Mouse (Mus musculus): ENCODE results near the gene Fars2. TPM values are rescaled to one million over a fixed set of nuclear protein-coding genes. Genes with fewer than 3 reads are reported as not detected.

Fars2 gene
- polyA plus RNA-seq, 1 experiment from 2014 or later: 31.7 TPM

DNA sequence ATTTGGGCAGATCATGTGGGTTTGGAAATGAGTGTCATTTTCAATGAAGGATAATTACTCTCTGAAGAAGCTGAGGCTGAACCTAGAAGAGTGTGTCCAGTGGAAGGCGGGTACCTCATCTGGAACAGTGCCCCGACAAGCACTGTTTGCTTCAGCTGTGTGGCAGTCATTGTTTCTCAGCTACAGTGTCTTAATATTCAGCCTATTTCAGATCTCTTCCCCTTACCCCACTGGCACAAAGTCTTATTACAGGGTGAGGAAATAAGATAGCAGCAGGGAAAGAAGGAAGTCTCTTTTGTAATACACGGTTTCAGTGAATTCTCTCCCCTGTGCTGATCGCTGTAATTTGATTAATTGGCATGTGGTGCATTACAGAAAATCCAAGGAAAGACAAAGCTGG lies 101.1 kb downstream of the Fars2 start:
- ATAC-seq (replicated peaks; ENCODE audit: low FRiP score): no peak
- no peaks in the 10 kb centered on the region for H3K36me3 ChIP-seq (ENCODE audit: control insufficient read depth, insufficient read depth, low read length)
- 54% methylated on average over 4 of the region's 4 CpGs for WGBS

DNA sequence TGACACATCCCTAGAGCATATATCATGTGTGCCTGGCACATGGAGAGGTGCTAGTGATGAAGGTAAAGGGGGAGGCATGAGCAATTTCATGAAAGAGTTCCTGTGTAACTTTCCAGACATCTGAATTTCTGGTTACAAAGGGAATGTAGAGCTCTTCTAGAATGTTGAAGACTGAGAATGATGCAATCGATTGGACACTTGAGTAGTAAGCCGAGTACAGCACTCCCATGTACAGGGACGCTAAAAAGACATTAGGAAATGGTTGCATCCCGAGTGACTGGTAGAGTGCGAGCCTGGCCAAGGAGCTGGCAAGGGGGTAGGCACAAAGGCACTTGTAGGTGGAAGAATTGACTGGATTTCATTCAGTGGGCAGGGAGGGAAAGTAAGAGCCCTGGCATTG lies 102.3 kb downstream of the Fars2 start:
- Histone ChIP-seq H3K9ac (ENCODE audit: low read length) (no peak overlapping the region), H3K4me1 (replicated peaks; ENCODE audit: control insufficient read depth, insufficient read depth, low read length) (no peaks in the 10 kb centered on the region), H3K27me3 (ENCODE audit: control insufficient read depth, insufficient read depth, low read length) (no peaks in the 10 kb centered on the region), H3K4me2 (ENCODE audit: low read depth, low read length, severe bottlenecking) (no peak overlapping the region), H3K9me3 (ENCODE audit: control insufficient read depth, low read length) (no peaks in the 10 kb centered on the region), H3K36me3 (ENCODE audit: control insufficient read depth, insufficient read depth, low read length) (no peaks in the 10 kb centered on the region), H3K27ac (ENCODE audit: low read depth, low read length) (no peak overlapping the region), H3K4me3 (ENCODE audit: low read depth, low read length) (no peak overlapping the region)
- WGBS: 88% methylated on average over 5 of the region's 5 CpGs
- no peak for ATAC-seq (replicated peaks; ENCODE audit: low FRiP score)
- no peak for DNase-seq (ENCODE audit: low spot score)

More for the DNA sequence above, 101.1 kb downstream of the Fars2 start:
- no peak overlapping the region for H3K9ac ChIP-seq (ENCODE audit: low read length)
- no peaks in the 10 kb centered on the region for H3K4me1 ChIP-seq (replicated peaks; ENCODE audit: control insufficient read depth, insufficient read depth, low read length)
- H3K4me2 ChIP-seq (ENCODE audit: low read depth, low read length, severe bottlenecking): no peak overlapping the region
- no peaks in the 10 kb centered on the region for H3K27me3 ChIP-seq (ENCODE audit: control insufficient read depth, insufficient read depth, low read length)
- H3K4me3 ChIP-seq (ENCODE audit: low read depth, low read length): no peak overlapping the region
- no peaks in the 10 kb centered on the region for H3K9me3 ChIP-seq (ENCODE audit: control insufficient read depth, low read length)
- no peak overlapping the region for H3K27ac ChIP-seq (ENCODE audit: low read depth, low read length)
- DNase-seq (ENCODE audit: low spot score): no peak

- no peak for ATAC-seq (replicated peaks; ENCODE audit: low FRiP score)
- no peak overlapping the region for H3K4me3 ChIP-seq (ENCODE audit: low read depth, low read length)
- H3K4me1 ChIP-seq (replicated peaks; ENCODE audit: control insufficient read depth, insufficient read depth, low read length): no peaks in the 10 kb centered on the region
- H3K27me3 ChIP-seq (ENCODE audit: control insufficient read depth, insufficient read depth, low read length): no peaks in the 10 kb centered on the region
- no peaks in the 10 kb centered on the region for H3K36me3 ChIP-seq (ENCODE audit: control insufficient read depth, insufficient read depth, low read length)
- 94% methylated on average over 1 of the region's 1 CpGs for WGBS
- no peak overlapping the region for H3K27ac ChIP-seq (ENCODE audit: low read depth, low read length)
- DNase-seq (ENCODE audit: low spot score): no peak
- H3K4me2 ChIP-seq (ENCODE audit: low read depth, low read length, severe bottlenecking): no peak overlapping the region
- no peak overlapping the region for H3K9ac ChIP-seq (ENCODE audit: low read length)
- H3K9me3 ChIP-seq (ENCODE audit: control insufficient read depth, low read length): no peaks in the 10 kb centered on the region
Observed at GRCm38 (mm10) chr13:36221897-36222296, 104.7 kb downstream of the Fars2 start.

DNA sequence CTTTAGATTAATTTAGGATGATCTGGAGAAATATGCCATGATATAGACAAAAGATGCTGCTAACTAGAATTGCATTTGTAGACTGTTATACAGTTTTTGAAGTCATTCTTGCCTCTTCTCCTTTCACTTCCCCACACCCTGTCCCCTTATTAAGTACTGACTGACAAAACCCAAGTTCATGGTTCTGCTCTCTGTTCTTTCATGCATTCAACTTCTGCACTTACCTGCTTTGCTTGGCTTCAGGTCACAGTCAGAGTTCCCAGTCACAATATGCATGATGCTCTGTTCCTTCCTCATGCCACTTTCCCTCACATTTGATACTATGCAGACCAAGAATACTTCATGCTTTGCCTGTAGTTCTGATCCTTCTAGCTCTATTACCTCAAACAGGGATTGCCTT lies 105.5 kb downstream of the Fars2 start:
- Histone ChIP-seq H3K4me1 (replicated peaks; ENCODE audit: control insufficient read depth, insufficient read depth, low read length) (no peaks in the 10 kb centered on the region), H3K36me3 (ENCODE audit: control insufficient read depth, insufficient read depth, low read length) (no peaks in the 10 kb centered on the region), H3K27ac (ENCODE audit: low read depth, low read length) (no peak overlapping the region), H3K27me3 (ENCODE audit: control insufficient read depth, insufficient read depth, low read length) (no peaks in the 10 kb centered on the region), H3K9ac (ENCODE audit: low read length) (no peak overlapping the region), H3K9me3 (ENCODE audit: control insufficient read depth, low read length) (no peaks in the 10 kb centered on the region), H3K4me3 (ENCODE audit: low read depth, low read length) (no peak overlapping the region), H3K4me2 (ENCODE audit: low read depth, low read length, severe bottlenecking) (no peak overlapping the region)
- ATAC-seq (replicated peaks; ENCODE audit: low FRiP score): no peak
- DNase-seq (ENCODE audit: low spot score): no peak

GRCm38 (mm10) chr13:36224431-36224830 lies 107.2 kb downstream of the Fars2 start:
- no peak for DNase-seq (ENCODE audit: low spot score)
- Histone ChIP-seq H3K9ac (ENCODE audit: low read length) (no peak overlapping the region), H3K27ac (ENCODE audit: low read depth, low read length) (no peak overlapping the region), H3K4me1 (replicated peaks; ENCODE audit: control insufficient read depth, insufficient read depth, low read length) (no peaks in the 10 kb centered on the region), H3K4me2 (ENCODE audit: low read depth, low read length, severe bottlenecking) (no peak overlapping the region), H3K9me3 (ENCODE audit: control insufficient read depth, low read length) (no peaks in the 10 kb centered on the region), H3K27me3 (ENCODE audit: control insufficient read depth, insufficient read depth, low read length) (no peaks in the 10 kb centered on the region), H3K4me3 (ENCODE audit: low read depth, low read length) (no peak overlapping the region), H3K36me3 (ENCODE audit: control insufficient read depth, insufficient read depth, low read length) (no peaks in the 10 kb centered on the region)
- 85% methylated on average over 2 of the region's 2 CpGs for WGBS
- ATAC-seq (replicated peaks; ENCODE audit: low FRiP score): no peak

- Histone ChIP-seq H3K4me3 (ENCODE audit: low read depth, low read length) (no peak overlapping the region), H3K4me2 (ENCODE audit: low read depth, low read length, severe bottlenecking) (no peak overlapping the region), H3K27ac (ENCODE audit: low read depth, low read length) (no peak overlapping the region), H3K9ac (ENCODE audit: low read length) (no peak overlapping the region), H3K9me3 (ENCODE audit: control insufficient read depth, low read length) (no peaks in the 10 kb centered on the region), H3K4me1 (replicated peaks; ENCODE audit: control insufficient read depth, insufficient read depth, low read length) (no peaks in the 10 kb centered on the region), H3K36me3 (ENCODE audit: control insufficient read depth, insufficient read depth, low read length) (no peaks in the 10 kb centered on the region), H3K27me3 (ENCODE audit: control insufficient read depth, insufficient read depth, low read length) (no peaks in the 10 kb centered on the region)
- 79% methylated on average over 1 of the region's 1 CpGs for WGBS
- DNase-seq (ENCODE audit: low spot score) (no peak), ATAC-seq (replicated peaks; ENCODE audit: low FRiP score) (no peak)
Observed at GRCm38 (mm10) chr13:36242261-36242660, 125.0 kb downstream of the Fars2 start.

GRCm38 (mm10) chr13:36253936-36254335 lies 136.7 kb downstream of the Fars2 start:
- WGBS: 67% methylated on average over 3 of the region's 3 CpGs
- ATAC-seq (replicated peaks; ENCODE audit: low FRiP score) (no peak), DNase-seq (ENCODE audit: low spot score) (no peak)
- no peak overlapping the region for H3K4me2 ChIP-seq (ENCODE audit: low read depth, low read length, severe bottlenecking)
- no peaks in the 10 kb centered on the region for H3K9me3 ChIP-seq (ENCODE audit: control insufficient read depth, low read length)
- H3K4me3 ChIP-seq (ENCODE audit: low read depth, low read length): no peak overlapping the region
- no peaks in the 10 kb centered on the region for H3K4me1 ChIP-seq (replicated peaks; ENCODE audit: control insufficient read depth, insufficient read depth, low read length)
- H3K27me3 ChIP-seq (ENCODE audit: control insufficient read depth, insufficient read depth, low read length): no peaks in the 10 kb centered on the region
- no peak overlapping the region for H3K27ac ChIP-seq (ENCODE audit: low read depth, low read length)
- no peaks in the 10 kb centered on the region for H3K36me3 ChIP-seq (ENCODE audit: control insufficient read depth, insufficient read depth, low read length)
- no peak overlapping the region for H3K9ac ChIP-seq (ENCODE audit: low read length)

DNA sequence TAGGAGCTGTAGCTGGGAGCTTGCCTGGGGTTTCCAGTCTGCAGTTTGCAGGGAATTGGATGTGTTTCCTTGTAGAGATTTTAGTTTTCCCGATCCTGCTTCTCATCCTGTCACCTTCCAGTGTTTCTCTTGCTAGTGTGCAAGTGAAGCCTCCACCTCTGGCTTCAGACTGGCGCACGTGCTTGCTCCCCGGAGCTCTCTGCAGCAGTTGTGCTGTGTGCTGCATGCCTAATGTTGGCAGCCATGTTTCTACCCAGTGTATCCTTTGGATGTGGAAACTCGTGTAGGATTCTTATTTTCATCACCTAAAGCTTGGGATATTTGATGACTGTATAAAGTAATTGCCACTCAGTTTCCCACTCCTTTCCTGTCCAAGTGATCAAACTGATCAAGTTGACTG lies 140.0 kb downstream of the Fars2 start:
- Histone ChIP-seq H3K4me3 (ENCODE audit: low read depth, low read length) (no peak overlapping the region), H3K4me2 (ENCODE audit: low read depth, low read length, severe bottlenecking) (no peak overlapping the region), H3K27me3 (ENCODE audit: control insufficient read depth, insufficient read depth, low read length) (no peaks in the 10 kb centered on the region), H3K27ac (ENCODE audit: low read depth, low read length) (no peak overlapping the region), H3K4me1 (replicated peaks; ENCODE audit: control insufficient read depth, insufficient read depth, low read length) (no peaks in the 10 kb centered on the region), H3K36me3 (ENCODE audit: control insufficient read depth, insufficient read depth, low read length) (no peaks in the 10 kb centered on the region; the same call in 1 of the 2 replicates), H3K9me3 (ENCODE audit: control insufficient read depth, low read length) (no peaks in the 10 kb centered on the region; the same call in 1 of the 2 replicates), H3K9ac (ENCODE audit: low read length) (no peak overlapping the region)
- DNase-seq (ENCODE audit: low spot score) (no peak), ATAC-seq (replicated peaks; ENCODE audit: low FRiP score) (no peak)
- WGBS: 85% methylated on average over 5 of the region's 5 CpGs

DNA sequence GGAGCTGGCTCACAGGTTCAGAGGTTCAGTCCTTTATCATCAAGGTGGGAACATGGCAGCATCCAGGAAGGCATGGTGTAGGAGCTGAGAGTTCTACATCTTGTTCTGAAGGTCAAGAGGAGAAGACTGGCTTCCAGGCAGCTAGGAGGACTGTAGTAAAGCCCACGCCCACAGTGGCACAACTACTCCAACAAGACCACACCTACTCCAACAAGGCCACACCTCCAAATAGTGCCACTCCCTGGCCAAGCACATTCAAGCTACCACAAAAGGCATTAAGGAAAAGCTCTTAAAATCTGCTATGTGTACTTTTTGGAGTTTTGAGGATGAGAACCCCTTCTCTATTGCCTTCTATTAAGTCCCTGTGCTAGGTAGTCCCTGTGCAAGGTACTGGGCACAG lies 142.5 kb downstream of the Fars2 start:
- no peaks in the 10 kb centered on the region; the same call in 1 of the 2 replicates for H3K9me3 ChIP-seq (ENCODE audit: control insufficient read depth, low read length)
- H3K4me3 ChIP-seq (ENCODE audit: low read depth, low read length): no peak overlapping the region
- H3K4me1 ChIP-seq (replicated peaks; ENCODE audit: control insufficient read depth, insufficient read depth, low read length): no peaks in the 10 kb centered on the region
- no peak overlapping the region for H3K4me2 ChIP-seq (ENCODE audit: low read depth, low read length, severe bottlenecking)
- ATAC-seq (replicated peaks; ENCODE audit: low FRiP score) (no peak), DNase-seq (ENCODE audit: low spot score) (no peak)
- H3K27me3 ChIP-seq (ENCODE audit: control insufficient read depth, insufficient read depth, low read length): no peaks in the 10 kb centered on the region
- H3K36me3 ChIP-seq (ENCODE audit: control insufficient read depth, insufficient read depth, low read length): no peaks in the 10 kb centered on the region; the same call in 1 of the 2 replicates
- 74% methylated on average over 1 of the region's 1 CpGs for WGBS
- H3K27ac ChIP-seq (ENCODE audit: low read depth, low read length): no peak overlapping the region
- H3K9ac ChIP-seq (ENCODE audit: low read length): no peak overlapping the region
